Mouse (Mus musculus) mesoderm, embryonic 11.5 days (tissue): ENCODE results near the gene Acot12.

ENCODE experiments used
- DNase-seq: peaks from one replicate; pipeline ENCODE4 v3.0.0-alpha.2; 2012; ENCODE audit warnings: low read depth, low spot score

Gene Acot12

GRCm38 (mm10) chr13:91826066-91826465, 84.8 kb downstream of the Acot12 start:
- DNase-seq: no peak

- DNase-seq: no peak
These were observed 86.6 kb downstream of the Acot12 start for GRCm38 (mm10) chr13:91827876-91828275.
